Mouse (Mus musculus) layer of hippocampus, adult 11-12 months (tissue): ENCODE results near the gene Sptbn1.

ENCODE experiments used
- DNase-seq: peaks from one replicate; pipeline ENCODE4 v3.0.0; 2022; ENCODE audit warnings: low spot score

Gene Sptbn1

GRCm38 (mm10) chr11:30126840-30127239, 141.1 kb downstream of the Sptbn1 start:
- no peak for DNase-seq

- DNase-seq, result no peak
These were observed 149.9 kb downstream of the Sptbn1 start for GRCm38 (mm10) chr11:30118038-30118437.

- no peak for DNase-seq
These were observed 154.3 kb downstream of the Sptbn1 start for GRCm38 (mm10) chr11:30113631-30114030.

GRCm38 (mm10) chr11:30110634-30111033, 157.3 kb downstream of the Sptbn1 start:
- no peak for DNase-seq

- DNase-seq, result no peak
These were observed 163.8 kb downstream of the Sptbn1 start for GRCm38 (mm10) chr11:30104177-30104576.

- DNase-seq, result no peak
These were observed 165.4 kb downstream of the Sptbn1 start for GRCm38 (mm10) chr11:30102594-30102993.

- no peak for DNase-seq
These were observed 166.2 kb downstream of the Sptbn1 start for GRCm38 (mm10) chr11:30101796-30102195.

- no peak for DNase-seq
These were observed 166.8 kb downstream of the Sptbn1 start for GRCm38 (mm10) chr11:30101162-30101561.

GRCm38 (mm10) chr11:30099916-30100315, 168.1 kb downstream of the Sptbn1 start:
- no peak for DNase-seq

GRCm38 (mm10) chr11:30095212-30095773, 172.7 kb downstream of the Sptbn1 start:
- DNase-seq, result no peak

- DNase-seq, result no peak
These were observed 176.1 kb downstream of the Sptbn1 start for GRCm38 (mm10) chr11:30091892-30092291.

- DNase-seq, result no peak
These were observed 182.9 kb downstream of the Sptbn1 start for GRCm38 (mm10) chr11:30085114-30085513.

GRCm38 (mm10) chr11:30057299-30057698, 210.7 kb downstream of the Sptbn1 start:
- DNase-seq, result no peak
